In the genomic region with DNA sequence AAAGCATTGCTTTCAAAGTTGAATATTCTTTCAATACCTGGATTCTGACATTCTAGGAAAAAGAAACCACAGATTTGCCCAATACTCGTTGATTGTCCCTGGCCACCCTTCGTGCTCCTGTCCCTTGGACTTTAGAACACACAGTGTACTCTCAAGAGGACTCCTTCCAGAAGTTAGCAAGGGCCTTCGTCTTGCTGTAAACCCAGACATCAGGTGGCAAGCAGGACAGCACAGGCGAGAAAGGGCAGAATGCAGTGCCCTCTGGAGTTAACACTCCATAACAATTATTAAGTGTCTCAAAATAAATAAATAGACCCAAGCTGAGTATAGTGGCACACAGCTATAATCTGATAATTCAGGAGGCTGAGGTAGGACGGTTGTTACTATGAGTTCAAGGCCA, we compare ENCODE assay signal across 24 mouse cellular contexts.
DNase-seq lines count a peak whose midpoint lies in the region; ATAC-seq and TF ChIP-seq lines count a peak whose summit lies in the region.
"Had no signal": no experiment of that assay in that cellular context is flagged by ENCODE, and none has a peak within 500 bp of the region (broad histone marks: within the 10 kb centered on the region; RNA-seq: fewer than 3 reads in every experiment).

No protein-coding gene starts in this region.

- no peak overlapping the region for H3K9ac ChIP-seq in kidney, embryonic 16.5 days (replicated peaks; ENCODE audit: low read length)
- no peak overlapping the region for H3K9ac ChIP-seq in liver, adult 2 months (ENCODE audit: low read depth, low read length)
- H3K9ac ChIP-seq in liver, embryonic 12.5 days = no peak overlapping the region
- no peak overlapping the region for H3K9ac ChIP-seq in stomach, postnatal 0 days (ENCODE audit: low read length)
- H3K9ac ChIP-seq: embryonic facial prominence, embryonic 13.5 days; forebrain, embryonic 12.5 days; forebrain, embryonic 15.5 days; hindbrain, embryonic 12.5 days; hindbrain, embryonic 15.5 days had no signal

- no peak overlapping the region for H3K4me2 ChIP-seq in kidney, embryonic 16.5 days (replicated peaks; ENCODE audit: low read depth, low read length)
- no peak overlapping the region for H3K4me2 ChIP-seq in liver, embryonic 12.5 days
- no peak overlapping the region for H3K4me2 ChIP-seq in stomach, postnatal 0 days (replicated peaks; ENCODE audit: low read depth)
- H3K4me2 ChIP-seq: embryonic facial prominence, embryonic 13.5 days; forebrain, embryonic 12.5 days; forebrain, embryonic 15.5 days; heart, embryonic 11.5 days; hindbrain, embryonic 12.5 days; hindbrain, embryonic 15.5 days had no signal

- peak; percentile 31 for TF ChIP-seq CTCF in kidney, adult 2 months (conservative IDR thresholded peaks at IDR 0.05; ENCODE audit: insufficient read depth, insufficient read length, low read depth, low read length)
- TF ChIP-seq CTCF in liver, adult 2 months (IDR thresholded peaks at IDR 0.05; ENCODE audit: low read depth, low read length) = 0 out of 2 replicates have a peak, but pooled peaks have one; percentile 5
- TF ChIP-seq CTCF in olfactory bulb, adult 2 months (IDR thresholded peaks at IDR 0.05; ENCODE audit: insufficient read depth, low read depth, low read length) = no peak
- TF ChIP-seq CTCF in stomach, postnatal 0 days (IDR thresholded peaks at IDR 0.05; ENCODE audit: low read depth) = peak; percentile 21; the same call in 1 of the 2 replicates

- H3K79me2 ChIP-seq in liver, adult 2 months (ENCODE audit: control insufficient read depth, insufficient read depth, low read length) = peaks cover 19% of the 10 kb centered on the region; the same call in 1 of the 2 replicates

- ATAC-seq in kidney, embryonic 16.5 days (ENCODE audit: low FRiP score, low TSS enrichment) = no peak
- ATAC-seq in liver, embryonic 12.5 days = no peak
- ATAC-seq in stomach, postnatal 0 days (ENCODE audit: low FRiP score, low TSS enrichment) = no peak
- ATAC-seq: CD4-positive, CD25-positive, alpha-beta regulatory T cell, adult 4 months; forebrain, embryonic 15.5 days had no signal

- WGBS in kidney, adult 2 months = 65% methylated on average over 5 of the region's 5 CpGs
- WGBS in kidney, embryonic 16.5 days = 75% methylated on average over 5 of the region's 5 CpGs
- WGBS in liver, adult 2 months = 27% methylated on average over 5 of the region's 5 CpGs
- WGBS in liver, embryonic 12.5 days (ENCODE audit: insufficient replicate concordance) = 74% methylated on average over 5 of the region's 5 CpGs
- 88% methylated on average over 5 of the region's 5 CpGs for WGBS in olfactory bulb, adult 2 months
- 90% methylated on average over 5 of the region's 5 CpGs for WGBS in stomach, postnatal 0 days

- no peak overlapping the region for H3K27ac ChIP-seq in kidney, adult 2 months (ENCODE audit: insufficient read depth, low read depth, low read length)
- H3K27ac ChIP-seq in kidney, embryonic 16.5 days (ENCODE audit: low read length) = no peak overlapping the region
- peak overlapping the region; percentile 64; the same call in 1 of the 2 replicates for H3K27ac ChIP-seq in liver, adult 2 months (replicated peaks; ENCODE audit: insufficient read depth, low read depth, low read length)
- no peak overlapping the region for H3K27ac ChIP-seq in liver, embryonic 12.5 days
- H3K27ac ChIP-seq in olfactory bulb, adult 2 months (ENCODE audit: insufficient read depth, low read depth, low read length) = peak overlapping the region; percentile 27; the same call in 1 of the 2 replicates
- H3K27ac ChIP-seq in stomach, postnatal 0 days (replicated peaks) = no peak overlapping the region
- H3K27ac ChIP-seq: embryonic facial prominence, embryonic 10.5 days; embryonic facial prominence, embryonic 13.5 days; forebrain, embryonic 12.5 days; forebrain, embryonic 15.5 days; heart, adult 2 months; hindbrain, embryonic 12.5 days; hindbrain, embryonic 15.5 days had no signal

- peak; percentile 60 for DNase-seq in kidney, adult 2 months
- DNase-seq in liver, adult 2 months (ENCODE audit: extremely low read depth, low read depth, low spot score) = peak; percentile 70
- no peak for DNase-seq in stomach, postnatal 0 days (ENCODE audit: low spot score)
- DNase-seq: adrenal gland, adult 2 months; adrenal gland, postnatal 14 days; cerebellum, adult 11 months; cerebellum, adult 2 months; cerebellum, postnatal 10 days; cerebellum, postnatal 36 days; embryo, embryonic 11 days; gastrocnemius, postnatal 25 days; heart, adult 2 months had no signal

- H3K27me3 ChIP-seq in kidney, adult 2 months (replicated peaks; ENCODE audit: control insufficient read depth, insufficient read depth, low read length) = no peaks in the 10 kb centered on the region
- H3K27me3 ChIP-seq in kidney, embryonic 16.5 days (ENCODE audit: insufficient read depth, low read length) = no peaks in the 10 kb centered on the region
- no peaks in the 10 kb centered on the region for H3K27me3 ChIP-seq in liver, adult 2 months (ENCODE audit: control insufficient read depth, insufficient read depth, low read length)
- no peaks in the 10 kb centered on the region for H3K27me3 ChIP-seq in liver, embryonic 12.5 days (replicated peaks)
- no peaks in the 10 kb centered on the region for H3K27me3 ChIP-seq in stomach, postnatal 0 days (ENCODE audit: control insufficient read depth, insufficient read depth, low read length)
- H3K27me3 ChIP-seq: embryonic facial prominence, embryonic 13.5 days; forebrain, embryonic 12.5 days; forebrain, embryonic 15.5 days; hindbrain, embryonic 12.5 days; hindbrain, embryonic 15.5 days had no signal

- no peaks in the 10 kb centered on the region for H3K36me3 ChIP-seq in kidney, adult 2 months (ENCODE audit: control insufficient read depth, insufficient read depth, low read length)
- no peaks in the 10 kb centered on the region for H3K36me3 ChIP-seq in kidney, embryonic 16.5 days (ENCODE audit: insufficient read depth, low read length)
- peaks cover 1% of the 10 kb centered on the region; the same call in 1 of the 2 replicates for H3K36me3 ChIP-seq in liver, adult 2 months (ENCODE audit: control insufficient read depth, insufficient read depth, low read length)
- H3K36me3 ChIP-seq in liver, embryonic 12.5 days = no peaks in the 10 kb centered on the region; the same call in 1 of the 2 replicates
- H3K36me3 ChIP-seq in stomach, postnatal 0 days (ENCODE audit: control insufficient read depth, insufficient read depth, low read length) = no peaks in the 10 kb centered on the region
- H3K36me3 ChIP-seq: embryonic facial prominence, embryonic 10.5 days; forebrain, embryonic 12.5 days; forebrain, embryonic 15.5 days; hindbrain, embryonic 12.5 days; hindbrain, embryonic 15.5 days had no signal

- no peak overlapping the region for H3K4me3 ChIP-seq in kidney, adult 2 months (ENCODE audit: insufficient read depth, low read depth, low read length)
- no peak overlapping the region for H3K4me3 ChIP-seq in kidney, embryonic 16.5 days (ENCODE audit: low read length)
- H3K4me3 ChIP-seq in liver, adult 2 months (ENCODE audit: insufficient read depth, low read depth, low read length) = no peak overlapping the region
- no peak overlapping the region for H3K4me3 ChIP-seq in liver, embryonic 12.5 days
- no peak overlapping the region for H3K4me3 ChIP-seq in olfactory bulb, adult 2 months (ENCODE audit: insufficient read depth, low read depth, low read length)
- H3K4me3 ChIP-seq in stomach, postnatal 0 days (ENCODE audit: low read depth, low read length) = no peak overlapping the region
- H3K4me3 ChIP-seq: embryonic facial prominence, embryonic 10.5 days; embryonic facial prominence, embryonic 13.5 days; erythroblast, embryonic 14.5 days; forebrain, embryonic 12.5 days; forebrain, embryonic 15.5 days; heart, adult 2 months; hindbrain, embryonic 12.5 days; hindbrain, embryonic 15.5 days had no signal

- no peaks in the 10 kb centered on the region for H3K9me3 ChIP-seq in kidney, embryonic 16.5 days (ENCODE audit: low read length)
- H3K9me3 ChIP-seq in liver, embryonic 12.5 days (replicated peaks) = no peaks in the 10 kb centered on the region
- no peaks in the 10 kb centered on the region for H3K9me3 ChIP-seq in stomach, postnatal 0 days (ENCODE audit: control insufficient read depth, low read length)
- H3K9me3 ChIP-seq: embryonic facial prominence, embryonic 10.5 days; embryonic facial prominence, embryonic 13.5 days; forebrain, embryonic 12.5 days; forebrain, embryonic 15.5 days; hindbrain, embryonic 12.5 days; hindbrain, embryonic 15.5 days had no signal

- H3K4me1 ChIP-seq in kidney, adult 2 months (ENCODE audit: control insufficient read depth, insufficient read depth, low read length) = peaks cover 21% of the 10 kb centered on the region
- peaks cover 27% of the 10 kb centered on the region for H3K4me1 ChIP-seq in kidney, embryonic 16.5 days (ENCODE audit: insufficient read depth, low read length)
- H3K4me1 ChIP-seq in liver, adult 2 months (ENCODE audit: control insufficient read depth, insufficient read depth, low read length) = peaks cover 18% of the 10 kb centered on the region
- peaks cover 5% of the 10 kb centered on the region; the same call in 1 of the 2 replicates for H3K4me1 ChIP-seq in liver, embryonic 12.5 days
- peaks cover 33% of the 10 kb centered on the region for H3K4me1 ChIP-seq in olfactory bulb, adult 2 months (ENCODE audit: control insufficient read depth, insufficient read depth, low read length)
- no peaks in the 10 kb centered on the region for H3K4me1 ChIP-seq in stomach, postnatal 0 days (replicated peaks; ENCODE audit: control insufficient read depth, insufficient read depth)

- no peak for TF ChIP-seq POLR2A in kidney, adult 2 months (IDR thresholded peaks at IDR 0.05; ENCODE audit: low read depth, low read length)
- TF ChIP-seq POLR2A in liver, adult 2 months (IDR thresholded peaks at IDR 0.05; ENCODE audit: extremely low read depth, insufficient read depth, low read length) = no peak
- no peak for TF ChIP-seq POLR2A in olfactory bulb, adult 2 months (IDR thresholded peaks at IDR 0.05; ENCODE audit: insufficient read depth, low read depth, low read length)

- no peak for TF ChIP-seq EP300 in stomach, postnatal 0 days (optimal IDR thresholded peaks at IDR 0.05)

Comparison
In these comparisons a context has a peak if more than half of its experiments do, and no peak if none do; other contexts are left out.
1. H3K27ac ChIP-seq: peak in liver, adult 2 months (single experiment) and olfactory bulb, adult 2 months (single experiment); none in kidney, adult 2 months (single experiment), kidney, embryonic 16.5 days (single experiment), liver, embryonic 12.5 days (single experiment) and stomach, postnatal 0 days (single experiment).